Mouse (Mus musculus): ENCODE measurements at regions not wholly inside any gene's neighbourhood (a gene's known extent, or its start where the extent isn't known, plus 50 kb on each side); places are given as distances from the start of the nearest gene placed in this dataset.

DNA sequence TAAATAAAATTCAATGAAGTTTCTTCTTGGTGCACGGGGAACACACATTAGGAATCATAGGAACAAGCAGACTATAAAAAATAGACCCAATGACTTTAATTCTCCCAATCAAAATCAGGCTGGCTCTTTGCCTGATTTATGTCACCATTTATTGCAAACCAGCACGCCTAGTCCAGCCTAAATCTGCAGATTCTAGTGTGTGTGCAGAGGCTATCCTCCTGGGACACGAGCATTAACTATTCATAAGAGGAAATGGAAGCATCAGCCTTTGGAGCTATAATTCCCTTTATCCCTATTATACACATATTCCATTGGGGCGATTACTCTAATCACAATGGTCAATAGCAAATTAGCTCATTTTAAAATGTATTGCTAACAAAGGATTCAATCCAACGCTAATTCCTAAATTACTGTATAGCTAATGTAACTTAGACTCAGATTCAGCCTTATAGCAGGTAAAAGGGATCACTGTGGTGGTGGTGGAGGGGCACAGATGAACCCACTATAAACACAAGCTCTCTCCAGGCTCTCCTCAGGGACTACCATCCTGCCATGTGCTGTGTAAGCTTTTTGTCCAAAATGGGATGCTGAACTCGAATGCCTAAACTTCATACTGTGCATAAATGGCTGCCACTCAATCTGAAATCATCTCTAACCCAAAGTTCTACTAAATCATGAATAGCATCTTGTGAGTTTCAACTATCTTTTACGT, 130.7 kb upstream of the Tmtc1 start:
- DNase-seq (ENCODE audit: low spot score): no peak
- no peak overlapping the region for H3K4me2 ChIP-seq (ENCODE audit: low read depth, low read length)
- H3K27ac ChIP-seq: no peak overlapping the region
- no peaks in the 10 kb centered on the region for H3K9me3 ChIP-seq (ENCODE audit: low read length)
- no peak for ATAC-seq
- no peak overlapping the region for H3K9ac ChIP-seq (replicated peaks; ENCODE audit: low read length)
- no peaks in the 10 kb centered on the region for H3K27me3 ChIP-seq (ENCODE audit: insufficient read depth, low read length)
- WGBS: 67% methylated on average over 7 of the region's 7 CpGs
- H3K4me1 ChIP-seq (ENCODE audit: insufficient read depth, low read length): no peaks in the 10 kb centered on the region
- no peak overlapping the region for H3K4me3 ChIP-seq (ENCODE audit: low read length)
- H3K36me3 ChIP-seq (ENCODE audit: insufficient read depth, low read length): no peaks in the 10 kb centered on the region
- TF ChIP-seq CTCF (IDR thresholded peaks at IDR 0.05; ENCODE audit: low read depth): no peak

GRCm38 (mm10) chr6:148572201-148572600, 128.0 kb upstream of the Tmtc1 start:
- H3K9ac ChIP-seq (replicated peaks; ENCODE audit: low read length): no peak overlapping the region
- no peak overlapping the region for H3K4me2 ChIP-seq (ENCODE audit: low read depth, low read length)
- H3K27me3 ChIP-seq (ENCODE audit: insufficient read depth, low read length): no peaks in the 10 kb centered on the region
- H3K27ac ChIP-seq: no peak overlapping the region
- no peak for ATAC-seq
- H3K4me3 ChIP-seq (ENCODE audit: low read length): no peak overlapping the region
- no peaks in the 10 kb centered on the region for H3K36me3 ChIP-seq (ENCODE audit: insufficient read depth, low read length)
- H3K9me3 ChIP-seq (ENCODE audit: low read length): no peaks in the 10 kb centered on the region
- no peak for TF ChIP-seq CTCF (IDR thresholded peaks at IDR 0.05; ENCODE audit: low read depth)
- DNase-seq (ENCODE audit: low spot score): no peak
- 76% methylated on average over 5 of the region's 5 CpGs for WGBS
- no peaks in the 10 kb centered on the region for H3K4me1 ChIP-seq (ENCODE audit: insufficient read depth, low read length)

- H3K4me3 ChIP-seq (ENCODE audit: low read length): no peak overlapping the region
- WGBS: 43% methylated on average over 3 of the region's 3 CpGs
- H3K36me3 ChIP-seq (ENCODE audit: insufficient read depth, low read length): no peaks in the 10 kb centered on the region
- no peak overlapping the region for H3K27ac ChIP-seq
- H3K4me1 ChIP-seq (ENCODE audit: insufficient read depth, low read length): no peaks in the 10 kb centered on the region
- no peak overlapping the region for H3K4me2 ChIP-seq (ENCODE audit: low read depth, low read length)
- H3K27me3 ChIP-seq (ENCODE audit: insufficient read depth, low read length): no peaks in the 10 kb centered on the region
- TF ChIP-seq CTCF (IDR thresholded peaks at IDR 0.05; ENCODE audit: low read depth): no peak
- H3K9ac ChIP-seq (replicated peaks; ENCODE audit: low read length): no peak overlapping the region
- peak; percentile 30 for DNase-seq (ENCODE audit: low spot score)
- no peaks in the 10 kb centered on the region for H3K9me3 ChIP-seq (ENCODE audit: low read length)
- no peak for ATAC-seq
Observed at GRCm38 (mm10) chr6:148571651-148572050, 127.5 kb upstream of the Tmtc1 start.

DNA sequence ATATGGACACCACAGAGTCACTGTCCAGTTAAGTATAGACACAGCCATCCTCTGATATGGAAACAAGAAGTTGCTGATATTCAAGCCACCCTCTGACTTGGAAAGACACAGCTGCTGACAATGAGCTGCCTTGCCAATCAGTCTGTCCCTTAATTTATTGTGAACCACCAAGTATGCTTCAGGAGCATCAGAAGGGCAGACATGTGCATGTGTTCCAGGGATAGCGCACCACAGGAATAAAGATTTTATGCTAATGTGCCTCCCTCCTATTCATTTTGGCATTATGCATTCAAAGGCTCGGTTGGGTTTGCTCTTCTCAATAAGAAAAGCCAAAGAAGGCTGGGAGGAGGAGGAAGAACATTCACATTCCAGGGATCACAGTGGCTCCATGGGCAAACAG, 120.0 kb upstream of the Tmtc1 start:
- DNase-seq (ENCODE audit: low spot score): peak; percentile 26
- Histone ChIP-seq H3K27ac (peak overlapping the region; percentile 4; the same call in 1 of the 2 replicates), H3K27me3 (ENCODE audit: insufficient read depth, low read length) (no peaks in the 10 kb centered on the region), H3K36me3 (ENCODE audit: insufficient read depth, low read length) (no peaks in the 10 kb centered on the region), H3K9ac (replicated peaks; ENCODE audit: low read length) (no peak overlapping the region), H3K4me2 (ENCODE audit: low read depth, low read length) (no peak overlapping the region), H3K9me3 (ENCODE audit: low read length) (no peaks in the 10 kb centered on the region), H3K4me3 (ENCODE audit: low read length) (no peak overlapping the region), H3K4me1 (ENCODE audit: insufficient read depth, low read length) (no peaks in the 10 kb centered on the region)
- ATAC-seq: peak; percentile 47; the same call in 1 of the 2 replicates
- no peak for TF ChIP-seq CTCF (IDR thresholded peaks at IDR 0.05; ENCODE audit: low read depth)
- 25% methylated on average over 2 of the region's 2 CpGs for WGBS

- H3K4me3 ChIP-seq (ENCODE audit: low read length): no peak overlapping the region
- H3K4me1 ChIP-seq (ENCODE audit: insufficient read depth, low read length): no peaks in the 10 kb centered on the region
- H3K27me3 ChIP-seq (ENCODE audit: insufficient read depth, low read length): no peaks in the 10 kb centered on the region
- no peaks in the 10 kb centered on the region for H3K9me3 ChIP-seq (ENCODE audit: low read length)
- WGBS: 62% methylated on average over 2 of the region's 2 CpGs
- no peak for DNase-seq (ENCODE audit: low spot score)
- H3K9ac ChIP-seq (replicated peaks; ENCODE audit: low read length): no peak overlapping the region
- TF ChIP-seq CTCF (IDR thresholded peaks at IDR 0.05; ENCODE audit: low read depth): no peak
- H3K27ac ChIP-seq: no peak overlapping the region
- no peaks in the 10 kb centered on the region for H3K36me3 ChIP-seq (ENCODE audit: insufficient read depth, low read length)
- ATAC-seq: no peak
- H3K4me2 ChIP-seq (ENCODE audit: low read depth, low read length): no peak overlapping the region
Observed at GRCm38 (mm10) chr6:148562206-148562708, 118.1 kb upstream of the Tmtc1 start.

DNA sequence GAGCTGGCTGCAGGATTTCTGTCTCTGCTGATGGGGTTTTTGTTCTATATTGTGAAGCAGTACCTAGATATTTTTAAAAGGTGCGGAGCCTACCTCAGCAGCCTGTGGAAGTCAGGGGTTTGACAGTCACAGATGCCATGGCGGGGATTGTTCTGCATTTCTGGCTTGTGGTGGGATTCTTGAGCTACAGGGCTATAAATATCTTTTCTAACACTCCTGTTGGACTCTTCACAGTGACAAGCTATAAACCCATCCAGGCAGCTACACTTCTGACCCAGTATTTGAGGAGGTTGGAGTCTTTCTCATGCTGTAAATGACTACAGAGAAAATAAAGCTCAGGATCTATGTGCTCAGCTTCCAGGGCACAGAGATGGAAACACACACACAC, 112.3 kb upstream of the Tmtc1 start:
- ATAC-seq (no peak), DNase-seq (ENCODE audit: low spot score) (no peak)
- Histone ChIP-seq H3K9me3 (ENCODE audit: low read length) (no peaks in the 10 kb centered on the region), H3K27me3 (ENCODE audit: insufficient read depth, low read length) (no peaks in the 10 kb centered on the region), H3K4me2 (ENCODE audit: low read depth, low read length) (no peak overlapping the region), H3K9ac (replicated peaks; ENCODE audit: low read length) (no peak overlapping the region), H3K36me3 (ENCODE audit: insufficient read depth, low read length) (no peaks in the 10 kb centered on the region), H3K4me1 (ENCODE audit: insufficient read depth, low read length) (no peaks in the 10 kb centered on the region), H3K4me3 (ENCODE audit: low read length) (no peak overlapping the region), H3K27ac (peak overlapping the region; percentile 66; the same call in 1 of the 2 replicates)
- no peak for TF ChIP-seq CTCF (IDR thresholded peaks at IDR 0.05; ENCODE audit: low read depth)
- WGBS: 80% methylated on average over 2 of the region's 2 CpGs
